Mouse (Mus musculus) embryonic facial prominence, embryonic 15.5 days (tissue): ENCODE results near the gene Sptbn4. TPM values are rescaled to one million over a fixed set of nuclear protein-coding genes. Genes with fewer than 3 reads are reported as not detected.
A peak's percentile ranks its signal among the peaks of the same experiment; 100 is the strongest.

Experiments used
- ATAC-seq: fragments of 200-750 bp; cut with Nextera tagmentation; 2 replicates; pipeline ENCODE4 v1.8.0; 2017; ENCODE audit warnings: low read depth, moderate TSS enrichment; ENCODE audit not compliant: insufficient number of reproducible peaks, low FRiP score, low TSS enrichment
- H3K27ac ChIP-seq: fragments of 300-500 bp; sonication (generic); replicated peaks from 2 replicates; pipeline ENCODE4 v1.5.1; 2015; ENCODE audit warnings: mild to moderate bottlenecking, inconsistent platforms
- H3K27me3 ChIP-seq: fragments of 300-500 bp; sonication (generic); 2 replicates; pipeline ENCODE4 v1.6.1; 2015; ENCODE audit warnings: inconsistent platforms
- H3K36me3 ChIP-seq: fragments of 300-500 bp; sonication (generic); 2 replicates; pipeline ENCODE4 v1.6.1; 2015; ENCODE audit warnings: mild to moderate bottlenecking, inconsistent platforms
- H3K4me1 ChIP-seq: fragments of 300-500 bp; sonication (generic); 2 replicates; pipeline ENCODE4 v1.6.1; 2015; ENCODE audit warnings: inconsistent platforms
- H3K4me2 ChIP-seq: fragments of 300-500 bp; sonication (generic); replicated peaks from 2 replicates; pipeline ENCODE4 v1.6.1; 2015; ENCODE audit warnings: mild to moderate bottlenecking, inconsistent platforms
- H3K4me3 ChIP-seq: fragments of 300-500 bp; sonication (generic); replicated peaks from 2 replicates; pipeline ENCODE4 v1.5.1; 2015; ENCODE audit warnings: mild to moderate bottlenecking, inconsistent platforms
- H3K9ac ChIP-seq: fragments of 300-500 bp; sonication (generic); 2 replicates; pipeline ENCODE4 v1.6.1; 2015; ENCODE audit warnings: inconsistent platforms
- H3K9me3 ChIP-seq: fragments of 300-500 bp; sonication (generic); replicated peaks from 2 replicates; pipeline ENCODE4 v1.6.1; 2016; ENCODE audit warnings: inconsistent platforms
- WGBS: fragments of 180-500 bp; shearing (Covaris S2); methylation state at CpG from one replicate; pipeline ENCODE4 v1.1.7; 2015; 5-methylcytosine and 5-hydroxymethylcytosine counted together
- polyA plus RNA-seq: library from polyadenylated mRNA; unstranded; fragments of >200 nt; fragmentation: Nextera tagmentation; extraction: Ambion mirVana; gene quantifications from 2 replicates; pipeline ENCODE4 v1.2.1, GENCODE M21; 2015

Sptbn4 gene
- polyA plus RNA-seq, 1 experiment from 2014 or later = 0.85 TPM

DNA sequence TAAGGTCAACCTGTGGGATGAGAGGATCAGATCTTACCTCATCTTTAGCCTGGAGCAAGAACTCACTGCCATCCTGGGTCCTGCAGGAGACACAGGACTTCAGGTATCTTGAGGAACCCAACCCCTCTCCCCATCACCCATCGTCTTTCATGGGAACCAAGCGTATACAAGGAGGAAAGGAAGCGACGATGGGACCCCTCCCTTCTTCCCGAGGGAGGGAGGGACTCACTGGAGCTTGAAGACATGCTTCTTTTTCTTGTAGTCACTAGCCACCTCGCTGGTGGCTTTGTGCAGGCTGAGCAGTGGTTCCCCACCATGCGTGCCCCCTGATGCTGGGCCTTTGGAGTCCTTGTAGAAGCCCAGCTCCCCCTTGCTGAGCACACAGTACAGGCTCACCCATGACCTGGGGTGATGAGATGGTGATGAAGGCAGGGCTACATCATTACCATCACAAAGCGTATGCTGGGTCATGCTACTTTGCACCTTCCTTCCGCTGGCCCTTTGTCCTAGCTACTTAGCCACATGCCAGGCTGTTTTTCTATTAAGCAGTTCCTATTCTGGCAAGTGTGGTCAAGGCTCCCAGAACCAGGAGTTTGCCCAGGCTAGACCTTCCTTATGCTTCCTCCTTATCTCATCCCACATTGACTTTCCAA lies 87.7 kb downstream of the Sptbn4 start:
- no peak for ATAC-seq
- H3K36me3 ChIP-seq = no peaks in the 10 kb centered on the region
- peaks cover 33% of the 10 kb centered on the region for H3K27me3 ChIP-seq
- peaks cover 40% of the 10 kb centered on the region for H3K4me1 ChIP-seq
- WGBS = 82% methylated on average over 9 of the region's 9 CpGs
- H3K9ac ChIP-seq = no peak overlapping the region
- H3K4me3 ChIP-seq = no peak overlapping the region
- H3K9me3 ChIP-seq = no peaks in the 10 kb centered on the region
- H3K4me2 ChIP-seq = no peak overlapping the region
- H3K27ac ChIP-seq = no peak overlapping the region

- Histone ChIP-seq H3K27me3 (peaks cover 26% of the 10 kb centered on the region), H3K9ac (no peak overlapping the region), H3K4me2 (no peak overlapping the region), H3K4me3 (no peak overlapping the region), H3K27ac (no peak overlapping the region), H3K4me1 (peaks cover 44% of the 10 kb centered on the region), H3K9me3 (no peaks in the 10 kb centered on the region), H3K36me3 (no peaks in the 10 kb centered on the region)
- 60% methylated on average over 2 of the region's 2 CpGs for WGBS
- ATAC-seq = no peak
Observed at GRCm38 (mm10) chr7:27359162-27359561, 88.3 kb downstream of the Sptbn4 start.

GRCm38 (mm10) chr7:27357595-27357978 lies 89.9 kb downstream of the Sptbn4 start:
- no peak overlapping the region for H3K4me3 ChIP-seq
- H3K36me3 ChIP-seq = no peaks in the 10 kb centered on the region
- H3K27me3 ChIP-seq = peaks cover 11% of the 10 kb centered on the region
- ATAC-seq = no peak
- peaks cover 41% of the 10 kb centered on the region for H3K4me1 ChIP-seq
- H3K4me2 ChIP-seq = no peak overlapping the region
- no peak overlapping the region for H3K27ac ChIP-seq
- no peaks in the 10 kb centered on the region for H3K9me3 ChIP-seq
- H3K9ac ChIP-seq = no peak overlapping the region
- WGBS = 22% methylated on average over 3 of the region's 3 CpGs

DNA sequence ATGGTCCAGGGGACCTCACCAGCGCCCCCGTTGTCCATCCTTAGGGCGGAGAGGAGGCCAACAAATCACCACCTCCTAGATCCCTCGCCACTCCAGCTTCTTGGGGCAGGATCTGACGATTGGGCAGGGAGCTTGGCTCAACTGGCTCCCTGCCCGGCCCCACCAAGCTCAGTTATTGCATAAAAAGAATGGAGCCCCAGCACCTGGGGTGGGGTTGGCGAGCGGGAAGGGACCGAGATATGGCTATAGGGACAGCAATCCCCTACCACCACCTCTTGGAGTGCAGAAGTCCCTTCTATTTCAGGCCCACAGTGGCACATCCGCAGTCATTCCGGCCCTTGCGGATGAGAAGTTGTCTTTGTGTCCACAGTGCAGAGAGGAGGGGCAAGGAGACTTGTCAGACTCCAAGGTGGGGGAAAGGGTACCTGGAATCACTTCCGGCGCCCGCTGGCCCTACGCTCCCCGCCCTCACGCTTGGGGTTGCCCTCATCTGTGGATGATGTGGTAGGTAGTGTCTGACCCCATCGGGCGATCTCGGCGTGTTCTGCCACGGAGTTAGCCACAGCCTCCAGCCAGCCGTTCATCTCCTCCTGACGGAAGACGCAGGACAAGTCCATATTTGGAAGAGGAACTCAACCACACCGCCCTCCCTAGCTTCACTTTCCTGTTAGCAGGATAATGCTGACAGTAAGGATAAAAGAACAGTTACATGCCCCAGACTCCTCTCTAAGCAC lies 90.5 kb downstream of the Sptbn4 start, which contains the start of gene Gm20479:
Gene Gm20479 (minus strand): TSS at position 559 of the 734 bp plus-strand sequence.
- no peaks in the 10 kb centered on the region for H3K36me3 ChIP-seq
- H3K27ac ChIP-seq = 0 out of 2 replicates have a peak within 1 kb of the TSS, but pooled peaks have one; percentile 28
- H3K4me3 ChIP-seq = peak within 1 kb of the TSS; percentile 78
- H3K4me2 ChIP-seq = peak within 1 kb of the TSS; percentile 78
- no peaks in the 10 kb centered on the region for H3K9me3 ChIP-seq
- 8% methylated on average over 27 of the region's 27 CpGs for WGBS
- H3K4me1 ChIP-seq = peaks cover 39% of the 10 kb centered on the region
- no peak for ATAC-seq
- H3K27me3 ChIP-seq = peaks cover 7% of the 10 kb centered on the region
- no peak within 1 kb of the TSS for H3K9ac ChIP-seq

DNA sequence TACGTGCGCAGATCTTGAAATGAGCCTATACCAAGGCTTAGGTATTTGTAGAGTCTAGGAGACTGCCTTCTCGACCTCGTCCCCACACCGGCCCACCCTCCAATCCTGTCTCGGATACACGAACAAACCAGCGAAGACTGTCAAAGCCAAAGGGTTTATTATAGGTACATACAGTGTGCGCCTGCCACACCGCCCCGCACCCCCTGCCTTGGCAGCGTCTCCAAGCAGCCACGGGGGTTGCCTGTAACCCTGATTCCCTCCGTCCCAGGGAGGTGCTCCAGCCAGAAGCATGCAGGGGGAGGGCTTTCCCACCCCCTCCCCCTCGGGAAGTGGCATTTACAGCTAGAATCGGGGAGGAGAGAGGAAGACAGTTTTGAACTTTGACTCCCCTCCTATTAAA lies 91.2 kb downstream of the Sptbn4 start:
- Histone ChIP-seq H3K4me3 (peak overlapping the region; percentile 78), H3K4me1 (peaks cover 33% of the 10 kb centered on the region), H3K27ac (0 out of 2 replicates have a peak overlapping the region, but pooled peaks have one; percentile 28), H3K9ac (no peak overlapping the region), H3K27me3 (peaks cover 7% of the 10 kb centered on the region), H3K4me2 (peak overlapping the region; percentile 78), H3K9me3 (no peaks in the 10 kb centered on the region), H3K36me3 (no peaks in the 10 kb centered on the region)
- WGBS = 2% methylated on average over 16 of the region's 16 CpGs
- peak; percentile 36 for ATAC-seq

GRCm38 (mm10) chr7:27355745-27356240 lies 91.7 kb downstream of the Sptbn4 start, which contains the start of gene Shkbp1:
Shkbp1 (minus strand) TSS chr7:27356019.
- Histone ChIP-seq H3K4me2 (peak within 1 kb of the TSS; percentile 78), H3K27me3 (peaks cover 7% of the 10 kb centered on the region), H3K36me3 (no peaks in the 10 kb centered on the region), H3K27ac (peak within 1 kb of the TSS; percentile 44; the same call in 1 of the 2 replicates), H3K9me3 (no peaks in the 10 kb centered on the region), H3K4me1 (peaks cover 29% of the 10 kb centered on the region), H3K9ac (peak within 1 kb of the TSS; percentile 26), H3K4me3 (peak within 1 kb of the TSS; percentile 78)
- under 1% methylated on average over 34 of the region's 34 CpGs for WGBS
- ATAC-seq = peak; percentile 94

- Histone ChIP-seq H3K9ac (peak overlapping the region; percentile 26), H3K4me2 (peak overlapping the region; percentile 78), H3K9me3 (no peaks in the 10 kb centered on the region), H3K27ac (peak overlapping the region; percentile 44; the same call in 1 of the 2 replicates), H3K4me3 (peak overlapping the region; percentile 78), H3K27me3 (peaks cover 7% of the 10 kb centered on the region), H3K4me1 (peaks cover 27% of the 10 kb centered on the region), H3K36me3 (0 out of 2 replicates have a peak, but pooled peaks cover 5% of the 10 kb centered on the region)
- WGBS = 4% methylated on average over 14 of the region's 14 CpGs
- ATAC-seq = no peak
Observed at GRCm38 (mm10) chr7:27355261-27355660, 92.2 kb downstream of the Sptbn4 start.

DNA sequence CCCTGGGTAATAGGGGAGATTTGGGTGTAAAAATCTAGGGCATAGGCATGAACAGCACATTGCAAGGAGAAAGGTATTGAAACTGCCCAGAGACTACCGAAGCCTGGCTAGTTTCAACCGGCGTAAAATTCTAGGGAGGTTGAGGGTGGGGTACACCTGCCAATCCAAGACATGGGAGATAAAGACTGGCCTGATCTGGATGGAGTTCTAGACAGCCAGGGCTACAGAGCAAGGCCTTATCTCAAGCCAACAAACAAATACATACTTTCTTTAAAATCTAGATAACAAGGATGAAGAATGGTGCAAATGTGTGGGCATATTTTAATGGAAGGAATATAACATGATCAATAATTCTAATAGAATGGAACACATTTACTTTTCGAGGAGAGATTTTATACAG lies 92.7 kb downstream of the Sptbn4 start:
- 48% methylated on average over 4 of the region's 4 CpGs for WGBS
- Histone ChIP-seq H3K9me3 (no peaks in the 10 kb centered on the region), H3K4me1 (peaks cover 27% of the 10 kb centered on the region), H3K27ac (no peak overlapping the region), H3K9ac (0 out of 2 replicates have a peak overlapping the region, but pooled peaks have one; percentile 26), H3K27me3 (peaks cover 7% of the 10 kb centered on the region), H3K4me3 (peak overlapping the region; percentile 78), H3K4me2 (peak overlapping the region; percentile 78), H3K36me3 (0 out of 2 replicates have a peak, but pooled peaks cover 6% of the 10 kb centered on the region)
- ATAC-seq = no peak

GRCm38 (mm10) chr7:27354144-27354543 lies 93.3 kb downstream of the Sptbn4 start:
- Histone ChIP-seq H3K27ac (no peak overlapping the region), H3K4me2 (peak overlapping the region; percentile 78), H3K27me3 (peaks cover 7% of the 10 kb centered on the region), H3K9me3 (no peaks in the 10 kb centered on the region), H3K4me1 (peaks cover 27% of the 10 kb centered on the region), H3K36me3 (0 out of 2 replicates have a peak, but pooled peaks cover 6% of the 10 kb centered on the region), H3K9ac (no peak overlapping the region), H3K4me3 (0 out of 2 replicates have a peak overlapping the region, but pooled peaks have one; percentile 78)
- ATAC-seq = no peak
- WGBS = 24% methylated on average over 6 of the region's 6 CpGs

DNA sequence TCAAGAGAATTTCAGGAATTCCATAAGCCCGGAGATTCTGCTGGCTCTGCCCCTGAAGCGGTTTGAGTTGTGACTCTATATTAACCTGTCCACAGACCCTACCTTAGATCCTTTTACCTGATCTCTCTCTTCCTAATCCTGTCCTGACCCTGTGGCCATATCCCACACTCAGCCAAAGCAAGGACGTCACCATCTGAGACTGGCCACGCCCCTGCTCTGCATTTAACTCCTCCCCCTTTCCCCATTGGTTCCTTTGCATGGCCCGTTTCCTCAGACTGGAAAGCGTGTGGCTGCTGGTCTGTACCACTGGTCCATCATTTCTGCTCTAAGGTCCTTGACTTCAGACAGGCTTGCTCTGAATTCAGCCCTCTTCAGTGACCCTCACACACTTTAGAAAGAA lies 102.0 kb downstream of the Sptbn4 start:
- no peak overlapping the region for H3K27ac ChIP-seq
- no peak for ATAC-seq
- H3K9me3 ChIP-seq = no peaks in the 10 kb centered on the region
- H3K27me3 ChIP-seq = no peaks in the 10 kb centered on the region
- H3K4me1 ChIP-seq = no peaks in the 10 kb centered on the region
- WGBS = 23% methylated on average over 6 of the region's 6 CpGs
- H3K4me2 ChIP-seq = no peak overlapping the region
- H3K4me3 ChIP-seq = no peak overlapping the region
- peaks cover 44% of the 10 kb centered on the region for H3K36me3 ChIP-seq
- no peak overlapping the region for H3K9ac ChIP-seq

GRCm38 (mm10) chr7:27342595-27342994 lies 104.9 kb downstream of the Sptbn4 start:
- 54% methylated on average over 4 of the region's 4 CpGs for WGBS
- no peaks in the 10 kb centered on the region for H3K9me3 ChIP-seq
- H3K4me1 ChIP-seq = peaks cover 4% of the 10 kb centered on the region
- no peak for ATAC-seq
- H3K36me3 ChIP-seq = peaks cover 27% of the 10 kb centered on the region
- no peak overlapping the region for H3K27ac ChIP-seq
- peaks cover 7% of the 10 kb centered on the region; the same call in 1 of the 2 replicates for H3K27me3 ChIP-seq
- H3K4me2 ChIP-seq = no peak overlapping the region
- no peak overlapping the region for H3K9ac ChIP-seq
- no peak overlapping the region for H3K4me3 ChIP-seq
